Mouse (Mus musculus) ovary, postnatal 36 days (tissue): ENCODE results near the gene Fars2.
"Not testable (repeated sequence)": the region's sequence is repeated elsewhere in the genome, so short reads cannot be mapped to it uniquely, and the experiment has no call there.

Experiments used
- DNase-seq: peaks from one replicate; pipeline ENCODE4 v3.0.0; 2022; ENCODE audit warnings: low spot score, mixed read lengths

Gene Fars2

GRCm38 (mm10) chr13:36140247-36141016 is 23.2 kb downstream of the Fars2 start:
- no peak for DNase-seq

GRCm38 (mm10) chr13:36145601-36146000 is 28.4 kb downstream of the Fars2 start:
- no peak for DNase-seq

GRCm38 (mm10) chr13:36149175-36149939 is 32.1 kb downstream of the Fars2 start:
- DNase-seq = no peak

DNA sequence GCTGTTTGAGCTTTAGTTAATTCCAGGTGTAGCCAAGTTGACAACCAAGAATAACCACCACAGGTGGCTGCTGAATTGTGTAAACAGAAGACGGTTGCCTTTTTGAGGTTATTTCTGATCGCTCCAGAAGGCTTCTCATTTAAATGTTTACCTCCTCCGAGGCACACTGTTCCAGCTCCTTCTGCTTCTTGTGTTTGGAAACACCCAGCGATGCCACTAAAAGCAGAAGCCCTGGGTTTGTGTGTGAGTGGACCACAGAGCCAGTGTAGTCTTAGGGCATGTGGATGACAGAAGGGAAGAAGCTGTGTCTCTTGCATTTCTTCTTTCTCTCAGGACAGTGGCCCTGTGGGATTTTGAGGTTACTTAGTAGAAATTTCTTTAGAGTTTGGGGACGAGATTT is 33.1 kb downstream of the Fars2 start:
- DNase-seq = no peak

DNA sequence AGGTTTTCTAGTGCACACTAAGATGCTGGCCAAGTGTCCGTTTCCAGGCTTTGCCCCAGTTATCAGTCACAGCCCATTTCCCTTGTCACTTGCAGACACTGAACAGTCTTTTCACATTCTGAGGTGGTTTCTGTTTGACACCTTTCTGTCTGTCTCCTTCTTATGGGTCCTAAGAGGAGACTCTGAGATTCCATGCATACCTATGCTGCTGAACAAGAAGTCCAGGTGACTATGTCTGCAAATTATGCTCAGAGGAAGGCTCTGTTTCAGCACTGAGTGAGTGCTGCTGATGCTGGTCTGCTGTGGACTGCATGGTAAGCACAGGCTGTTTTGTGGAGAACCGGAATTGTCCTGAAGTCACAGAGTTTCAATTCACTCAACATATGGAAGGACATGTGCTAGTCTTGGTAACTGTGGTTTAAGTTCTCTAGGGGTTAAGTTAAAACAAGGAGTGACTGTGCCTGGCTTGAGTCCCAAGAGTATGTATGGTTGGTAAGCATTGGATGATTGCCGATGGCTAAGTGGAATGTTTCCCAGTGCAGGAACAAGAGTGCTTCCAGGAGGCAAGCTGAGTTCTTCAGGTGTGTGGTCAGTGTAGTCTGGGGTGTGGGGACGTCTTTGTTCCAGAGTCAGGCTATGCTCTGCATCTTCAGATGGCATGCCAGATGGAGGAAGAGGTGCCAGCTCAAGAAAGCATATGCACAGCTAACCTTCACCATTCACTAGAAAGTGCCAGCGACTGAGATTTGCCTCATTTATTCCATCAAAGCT is 35.7 kb downstream of the Fars2 start:
- no peak for DNase-seq

GRCm38 (mm10) chr13:36156340-36156931 is 39.2 kb downstream of the Fars2 start:
- DNase-seq = no peak

GRCm38 (mm10) chr13:36163411-36163810 is 46.2 kb downstream of the Fars2 start:
- DNase-seq = no peak

DNA sequence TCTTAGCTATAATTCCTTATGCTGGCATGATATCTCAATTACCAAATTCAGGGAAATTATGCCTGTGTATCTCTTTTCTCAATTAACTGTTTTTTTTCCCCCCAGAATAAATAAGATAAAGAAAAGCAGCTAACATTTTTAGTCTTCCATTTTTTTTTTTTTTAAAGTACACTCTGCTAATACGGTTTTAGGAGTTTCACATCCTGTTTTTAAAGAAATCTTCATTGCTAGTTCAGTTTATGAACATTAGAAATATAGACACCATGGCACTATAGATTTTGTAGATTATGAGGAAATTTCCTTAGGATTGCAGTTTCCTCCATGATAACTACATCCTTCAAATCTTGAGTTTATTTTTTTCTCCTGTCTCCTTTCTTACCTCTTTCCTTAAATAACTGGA is 46.7 kb downstream of the Fars2 start:
- no peak for DNase-seq

DNA sequence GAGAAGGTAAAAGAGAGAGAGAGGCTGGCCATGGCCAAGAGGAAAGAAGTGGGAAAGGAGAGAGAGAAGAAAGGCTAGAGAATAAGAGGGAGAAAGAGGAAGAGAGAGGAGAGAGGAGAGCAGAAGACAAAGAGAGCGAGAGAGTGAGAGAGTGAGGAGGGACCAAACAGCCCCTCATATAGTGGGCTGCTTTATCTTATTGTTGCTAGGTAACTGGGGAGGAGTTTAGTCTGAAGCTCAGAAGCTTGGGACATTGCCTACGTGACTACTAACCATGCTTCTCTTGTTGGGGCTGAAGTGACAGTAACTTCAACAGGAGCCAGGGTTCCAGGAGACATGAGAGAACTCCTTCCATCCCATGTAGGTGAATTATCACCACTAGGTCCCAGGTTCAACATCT is 55.8 kb downstream of the Fars2 start:
- not testable (repeated sequence) for DNase-seq

GRCm38 (mm10) chr13:36174101-36174500 is 56.9 kb downstream of the Fars2 start:
- no peak for DNase-seq

DNA sequence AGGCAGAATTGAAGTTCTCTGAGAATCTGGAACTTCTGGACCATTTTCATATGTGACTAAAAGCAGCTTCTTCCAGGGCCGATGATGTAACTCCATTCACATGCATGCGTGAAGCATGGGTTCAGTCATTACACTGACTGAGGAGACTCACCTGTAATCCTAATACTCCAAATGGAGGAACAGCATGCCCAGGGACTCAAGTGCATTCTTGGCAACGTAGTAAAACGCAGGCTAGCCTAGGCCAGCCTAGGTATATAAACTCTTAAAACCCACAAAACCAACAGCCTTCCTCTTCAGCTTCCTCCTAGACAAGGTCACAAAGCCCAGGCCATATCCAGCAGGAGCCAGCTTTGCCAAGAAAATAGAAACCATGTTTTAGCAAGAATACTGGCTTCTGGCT is 57.6 kb downstream of the Fars2 start:
- DNase-seq = no peak

DNA sequence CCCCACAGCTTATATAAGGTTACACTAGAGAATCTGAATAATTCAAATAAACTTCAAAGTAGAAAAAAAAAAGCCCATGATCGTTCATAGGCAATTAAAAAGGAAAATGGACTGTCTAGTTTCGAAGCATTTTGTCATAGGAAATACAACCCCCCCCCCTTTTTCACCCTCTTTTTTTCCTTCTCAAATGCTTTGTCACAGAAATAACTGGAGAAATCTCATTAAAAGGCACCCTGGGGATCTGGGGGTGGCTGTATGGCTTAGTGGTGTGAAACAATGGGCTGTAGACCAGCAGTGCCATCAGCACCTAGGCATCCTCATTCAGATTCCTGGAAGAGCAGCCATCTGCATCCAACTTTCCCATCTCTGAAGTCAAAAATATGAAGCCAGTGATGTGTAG is 64.0 kb downstream of the Fars2 start:
- no peak for DNase-seq

DNA sequence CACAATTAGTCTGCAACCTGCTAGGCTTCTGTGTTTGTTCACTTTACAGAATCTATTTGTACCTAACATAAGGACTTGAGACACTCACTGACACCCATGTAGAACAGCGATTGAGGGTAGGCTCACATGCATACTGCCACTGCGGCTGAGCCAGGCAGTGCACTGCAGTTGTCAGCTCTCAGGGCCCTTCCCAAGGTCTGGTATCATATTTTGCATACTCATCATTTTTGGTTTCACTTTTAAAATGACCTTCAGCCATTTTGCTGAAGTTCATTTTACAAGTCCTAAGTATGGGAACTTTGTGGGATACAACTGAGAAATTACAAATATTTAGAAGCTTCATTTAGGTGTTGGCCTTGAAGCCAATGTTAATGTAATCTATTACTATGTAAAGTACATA is 73.4 kb downstream of the Fars2 start:
- DNase-seq = no peak

- no peak for DNase-seq
These were observed 76.4 kb downstream of the Fars2 start for GRCm38 (mm10) chr13:36193484-36194113.

GRCm38 (mm10) chr13:36199288-36199687 is 82.1 kb downstream of the Fars2 start:
- no peak for DNase-seq

GRCm38 (mm10) chr13:36200453-36200852 is 83.2 kb downstream of the Fars2 start:
- no peak for DNase-seq

- no peak for DNase-seq
These were observed 85.3 kb downstream of the Fars2 start for GRCm38 (mm10) chr13:36202496-36202895.

- DNase-seq = no peak
These were observed 85.8 kb downstream of the Fars2 start for GRCm38 (mm10) chr13:36203014-36203413.

- no peak for DNase-seq
These were observed 87.1 kb downstream of the Fars2 start for GRCm38 (mm10) chr13:36204320-36204719.

- no peak for DNase-seq
These were observed 93.8 kb downstream of the Fars2 start for GRCm38 (mm10) chr13:36210965-36211364.

GRCm38 (mm10) chr13:36214056-36214455 is 96.8 kb downstream of the Fars2 start:
- no peak for DNase-seq

- DNase-seq = no peak
These were observed 98.8 kb downstream of the Fars2 start for GRCm38 (mm10) chr13:36216005-36216404.
